Mouse (Mus musculus): ENCODE data around the gene 2510009E07Rik. TPM values are rescaled to one million over a fixed set of nuclear protein-coding genes. Genes with fewer than 3 reads are reported as not detected.

The 2510009E07Rik gene
- polyA plus RNA-seq, 1 experiment from 2014 or later = 23.2 TPM

DNA sequence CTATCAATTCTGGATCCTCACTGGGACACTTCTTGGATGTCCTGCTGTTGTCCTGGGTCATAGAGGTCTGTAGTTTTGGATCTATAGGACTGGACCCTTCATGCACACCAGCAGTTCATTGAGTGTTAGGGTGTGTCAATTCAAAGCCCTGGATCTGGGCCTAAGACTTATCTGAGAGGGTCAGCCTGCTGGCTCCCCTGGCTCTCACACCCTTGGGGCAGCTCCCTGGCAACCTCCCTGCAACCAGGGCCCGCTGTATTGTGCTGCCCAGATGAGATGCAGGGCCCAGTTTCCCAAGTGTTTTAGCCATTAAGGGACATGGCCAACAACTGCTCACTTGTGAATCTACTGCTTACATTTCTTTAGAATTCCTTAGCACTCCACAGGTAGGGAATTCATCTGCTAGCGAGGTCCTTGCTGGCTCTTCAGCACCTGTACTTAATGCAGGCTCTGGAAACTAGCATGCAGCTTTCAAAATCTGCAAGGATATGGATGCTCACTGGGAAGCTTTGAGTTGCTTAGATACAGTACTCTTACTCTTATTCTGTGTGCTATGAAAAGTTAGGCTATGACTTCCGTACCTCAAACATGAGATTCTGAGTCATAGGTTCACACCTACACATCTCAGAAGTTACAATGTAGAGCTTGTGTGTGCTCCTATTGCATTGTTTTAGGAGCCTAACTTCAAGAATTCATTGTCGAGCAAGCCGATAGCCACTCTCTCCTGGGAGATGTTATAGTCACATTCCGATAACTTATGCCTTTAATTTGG lies 88.0 kb downstream of the 2510009E07Rik start:
- H3K4me2 ChIP-seq (ENCODE audit: low read length) = no peak overlapping the region
- no peak for ATAC-seq (ENCODE audit: insufficient number of reproducible peaks, insufficient read depth, low FRiP score, low read depth)
- no peaks in the 10 kb centered on the region for H3K9me3 ChIP-seq (ENCODE audit: control insufficient read depth, low read length)
- no peak overlapping the region for H3K4me3 ChIP-seq (ENCODE audit: control insufficient read depth in 1 of 2, insufficient read depth in 1 of 2, low read depth in 1 of 2, low read length in 2 of 2)
- no peak overlapping the region for H3K27ac ChIP-seq (replicated peaks in 1 of 2; ENCODE audit: control insufficient read depth in 1 of 2, insufficient read depth in 1 of 2, low read depth in 2 of 2, low read length in 2 of 2)
- WGBS = 83% methylated on average over 6 of the region's 6 CpGs
- H3K36me3 ChIP-seq (ENCODE audit: control insufficient read depth, insufficient read depth, low read length) = no peaks in the 10 kb centered on the region
- H3K9ac ChIP-seq (ENCODE audit: low read length) = no peak overlapping the region
- peaks cover 17 to 24% of the 10 kb centered on the region in 2 experiments for H3K4me1 ChIP-seq (ENCODE audit: control insufficient read depth in 2 of 2, insufficient read depth in 2 of 2, low read length in 2 of 2)
- H3K27me3 ChIP-seq (ENCODE audit: control insufficient read depth, insufficient read depth, low read length) = no peaks in the 10 kb centered on the region

DNA sequence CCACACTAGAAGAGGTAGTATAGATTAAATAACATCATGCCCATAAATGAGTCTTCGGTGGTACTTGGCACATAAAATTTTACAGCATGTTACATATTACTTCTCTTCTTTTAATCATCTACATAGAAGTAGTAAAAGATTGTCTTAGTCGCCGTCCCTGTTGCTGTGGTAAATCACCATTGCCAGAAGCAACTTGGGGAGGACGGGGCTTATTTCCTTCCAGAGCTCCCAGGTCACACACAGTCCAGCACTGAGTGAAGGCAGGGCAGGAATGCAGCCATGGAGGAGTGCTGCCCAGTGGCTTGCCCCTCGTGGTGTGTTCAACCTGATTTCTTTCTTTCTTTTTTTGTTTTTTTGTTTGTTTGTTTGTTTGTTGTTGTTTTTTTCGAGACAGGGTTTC lies 90.1 kb downstream of the 2510009E07Rik start:
- Histone ChIP-seq H3K4me3 (ENCODE audit: control insufficient read depth in 1 of 2, insufficient read depth in 1 of 2, low read depth in 1 of 2, low read length in 2 of 2) (no peak overlapping the region), H3K36me3 (ENCODE audit: control insufficient read depth, insufficient read depth, low read length) (no peaks in the 10 kb centered on the region), H3K9me3 (ENCODE audit: control insufficient read depth, low read length) (no peaks in the 10 kb centered on the region), H3K4me1 (ENCODE audit: control insufficient read depth in 2 of 2, insufficient read depth in 2 of 2, low read length in 2 of 2) (peaks cover 17 to 23% of the 10 kb centered on the region in 2 experiments), H3K4me2 (ENCODE audit: low read length) (no peak overlapping the region), H3K27ac (replicated peaks in 1 of 2; ENCODE audit: control insufficient read depth in 1 of 2, insufficient read depth in 1 of 2, low read depth in 2 of 2, low read length in 2 of 2) (no peak overlapping the region), H3K27me3 (ENCODE audit: control insufficient read depth, insufficient read depth, low read length) (no peaks in the 10 kb centered on the region), H3K9ac (ENCODE audit: low read length) (no peak overlapping the region)
- WGBS = 85% methylated on average over 6 of the region's 6 CpGs
- no peak for ATAC-seq (ENCODE audit: insufficient number of reproducible peaks, insufficient read depth, low FRiP score, low read depth)

Other genes with a start within 250 kb of the 2510009E07Rik start
- 2.8 and 3.1 TPM in 2 replicates for gene Ehhadh, start 93.1 kb upstream of the 2510009E07Rik start, polyA plus RNA-seq (2014; fragmentation: Nextera tagmentation; extraction: Ambion mirVana)
- gene Map3k13, start 99.7 kb upstream of the 2510009E07Rik start, polyA plus RNA-seq (2014; fragmentation: Nextera tagmentation; extraction: Ambion mirVana) = 0.80 and 0.92 TPM in 2 replicates